Mouse (Mus musculus): ENCODE measurements around the gene Vmn1r209. TPM values are rescaled to one million over a fixed set of nuclear protein-coding genes. Genes with fewer than 3 reads are reported as not detected.
"Not testable (repeated sequence)": the region's sequence is repeated elsewhere in the genome, so short reads cannot be mapped to it uniquely, and the experiment has no call there.

The Vmn1r209 gene
- polyA plus RNA-seq (2012): not detected in 2 replicates

GRCm38 (mm10) chr13:22809582-22809981, at the start of gene Vmn1r209:
Gene Vmn1r209 (minus strand): TSS chr13:22809682.
- TF ChIP-seq GATA1 (IDR thresholded peaks at IDR 0.05; ENCODE audit: low read length): not testable (repeated sequence)

DNA sequence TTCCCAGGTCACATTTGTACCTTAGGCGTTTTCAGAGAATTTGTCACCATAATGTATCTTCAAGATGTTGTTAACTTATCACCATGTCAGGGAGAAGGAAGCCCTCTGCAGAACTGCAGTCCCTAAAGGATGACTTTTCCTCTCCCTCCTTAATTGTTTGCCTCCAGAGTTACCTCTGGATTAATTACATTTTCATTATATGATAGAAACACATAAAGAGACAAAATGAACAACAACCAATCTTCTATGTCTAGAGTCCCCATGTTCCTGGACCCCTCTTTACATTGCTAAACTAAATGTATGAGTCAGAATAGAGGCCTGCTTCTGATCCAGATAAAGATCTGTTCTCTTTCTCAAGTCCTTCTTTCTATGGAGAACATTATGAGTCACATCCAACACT, 48.0 kb upstream of the Vmn1r209 start, which contains the start of gene Vmn1r211:
Gene Vmn1r211, minus strand, starts transcription at position 101 of the 400 bp plus-strand sequence.
- no peak for TF ChIP-seq GATA1 (IDR thresholded peaks at IDR 0.05; ENCODE audit: low read length)

DNA sequence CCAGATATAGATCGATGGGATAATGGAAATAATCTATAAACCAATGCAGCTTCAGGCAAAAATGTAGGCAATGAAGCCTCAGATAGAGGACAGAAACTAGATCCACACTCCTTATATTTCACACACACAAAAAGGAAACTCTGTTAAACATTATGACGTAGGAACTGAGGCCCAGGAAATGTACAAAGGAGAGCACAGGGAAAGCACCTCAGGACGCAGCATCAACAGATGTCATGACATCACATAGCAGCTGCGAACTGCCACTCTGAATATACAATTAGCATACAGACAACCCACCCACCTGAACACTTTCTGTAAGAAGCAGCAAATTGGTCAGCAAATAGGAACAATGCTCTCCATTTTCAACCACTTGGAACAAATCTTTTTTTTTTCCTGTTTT, 45.3 kb upstream of the Vmn1r209 start:
- no peak for TF ChIP-seq GATA1 (IDR thresholded peaks at IDR 0.05; ENCODE audit: low read length)

GRCm38 (mm10) chr13:22846798-22847197, 37.3 kb upstream of the Vmn1r209 start:
- TF ChIP-seq GATA1 (IDR thresholded peaks at IDR 0.05; ENCODE audit: low read length): no peak

GRCm38 (mm10) chr13:22831248-22831647, 21.8 kb upstream of the Vmn1r209 start, which contains the start of gene Vmn1r210:
Gene Vmn1r210 (minus strand): TSS chr13:22831348.
- no peak for TF ChIP-seq GATA1 (IDR thresholded peaks at IDR 0.05; ENCODE audit: low read length)

DNA sequence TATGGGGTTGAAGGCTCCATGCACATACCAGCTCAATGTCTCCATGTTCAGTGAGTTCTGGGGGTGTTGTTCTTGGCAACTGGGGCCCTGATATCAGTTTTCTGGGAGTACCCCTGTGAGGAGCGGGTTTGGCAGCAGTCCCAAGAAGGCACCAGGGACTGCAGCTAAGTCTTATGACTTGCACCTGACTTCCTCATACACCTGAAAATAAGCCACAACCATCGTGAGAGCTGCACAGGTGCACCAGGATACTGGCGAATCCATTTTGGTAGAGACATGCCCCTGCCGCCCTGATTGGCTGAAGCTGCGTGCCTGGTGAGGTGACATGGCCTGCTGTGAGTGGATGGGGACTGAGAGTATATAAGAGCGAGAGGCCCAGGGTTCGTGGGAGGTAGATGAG, 32.2 kb downstream of the Vmn1r209 start, which contains the start of gene Vmn1r208:
Gene Vmn1r208, minus strand, starts transcription at position 101 of the 400 bp plus-strand sequence.
- not testable (repeated sequence) for TF ChIP-seq GATA1 (IDR thresholded peaks at IDR 0.05; ENCODE audit: low read length)

Other genes starting within 250 kb of the Vmn1r209 start
- not detected in 2 replicates for gene Vmn1r205, start 216.7 kb downstream of the Vmn1r209 start, polyA plus RNA-seq (2012)
- gene Vmn1r206, start 185.4 kb downstream of the Vmn1r209 start, polyA plus RNA-seq (2012): not detected in 2 replicates
- gene Vmn1r207-ps, start 80.1 kb downstream of the Vmn1r209 start, polyA plus RNA-seq (2012): not detected in 2 replicates
- not detected in 2 replicates for gene Vmn1r208, start 32.3 kb downstream of the Vmn1r209 start, polyA plus RNA-seq (2012)
- not detected in 2 replicates for gene Vmn1r210, start 21.7 kb upstream of the Vmn1r209 start, polyA plus RNA-seq (2012)
- not detected in 2 replicates for gene Vmn1r211, start 47.9 kb upstream of the Vmn1r209 start, polyA plus RNA-seq (2012)
- gene Vmn1r212, start 74.5 kb upstream of the Vmn1r209 start, polyA plus RNA-seq (2012): not detected in 2 replicates
- not detected in 2 replicates for gene Vmn1r213, start 198.0 kb upstream of the Vmn1r209 start, polyA plus RNA-seq (2012)
- gene Vmn1r214, start 220.7 kb upstream of the Vmn1r209 start, polyA plus RNA-seq (2012): not detected in 2 replicates

Measured in G1E-ER4 (cell line).